Mouse (Mus musculus) embryonic facial prominence, embryonic 10.5 days (tissue): Measurements from ENCODE around the gene Unc79. TPM values are rescaled to one million over a fixed set of nuclear protein-coding genes. Genes with fewer than 3 reads are reported as not detected.

Experiments
- DNase-seq: peaks from one replicate; pipeline ENCODE4 v3.0.0-alpha.2; 2017; ENCODE audit warnings: low spot score
- H3K27ac ChIP-seq: fragments of 300-500 bp; sonication (generic); replicated peaks from 2 replicates; pipeline ENCODE4 v1.5.1; 2016; ENCODE audit warnings: mild to moderate bottlenecking
- H3K27me3 ChIP-seq: fragments of 300-500 bp; sonication (generic); replicated peaks from 2 replicates; pipeline ENCODE4 v1.6.1; 2016; ENCODE audit warnings: low read depth, mild to moderate bottlenecking; ENCODE audit not compliant: poor library complexity, severe bottlenecking
- H3K36me3 ChIP-seq: fragments of 300-500 bp; sonication (generic); replicated peaks from 2 replicates; pipeline ENCODE4 v1.6.1; 2016; ENCODE audit warnings: mild to moderate bottlenecking, moderate library complexity
- H3K4me1 ChIP-seq: fragments of 300-500 bp; sonication (generic); 2 replicates; pipeline ENCODE4 v1.6.1; 2016
- H3K4me3 ChIP-seq: fragments of 300-500 bp; sonication (generic); 2 replicates; pipeline ENCODE4 v1.5.1; 2016; ENCODE audit warnings: mild to moderate bottlenecking, moderate library complexity
- H3K9me3 ChIP-seq: fragments of 300-500 bp; sonication (generic); 2 replicates; pipeline ENCODE4 v1.6.1; 2016; ENCODE audit warnings: mild to moderate bottlenecking
- WGBS: fragments of 180-500 bp; shearing (Covaris S2); methylation state at CpG from one replicate; pipeline ENCODE4 v1.1.7; 2016; 5-methylcytosine and 5-hydroxymethylcytosine counted together
- polyA plus RNA-seq: library from polyadenylated mRNA; unstranded; fragments of >200 nt; fragmentation: Nextera tagmentation; extraction: Ambion mirVana; gene quantifications from 2 replicates; pipeline ENCODE4 v1.2.1, GENCODE M21; 2016

Unc79 gene
- polyA plus RNA-seq, 1 experiment from 2014 or later, result 0.57 TPM

- 33% methylated on average over 9 of the region's 9 CpGs for WGBS
- peaks cover 7% of the 10 kb centered on the region for H3K9me3 ChIP-seq
- H3K4me3 ChIP-seq, result no peak overlapping the region
- H3K27ac ChIP-seq, result no peak overlapping the region
- H3K27me3 ChIP-seq, result no peaks in the 10 kb centered on the region
- no peaks in the 10 kb centered on the region for H3K4me1 ChIP-seq
- H3K36me3 ChIP-seq, result no peaks in the 10 kb centered on the region
- DNase-seq, result peak; percentile 72
Observed at GRCm38 (mm10) chr12:103143798-103144565, 195.3 kb downstream of the Unc79 start.

GRCm38 (mm10) chr12:103150247-103150646 lies 201.6 kb downstream of the Unc79 start:
- WGBS, result 82% methylated on average over 2 of the region's 2 CpGs
- H3K4me3 ChIP-seq, result no peak overlapping the region
- H3K27ac ChIP-seq, result no peak overlapping the region
- H3K4me1 ChIP-seq, result no peaks in the 10 kb centered on the region
- no peak for DNase-seq
- no peaks in the 10 kb centered on the region for H3K36me3 ChIP-seq
- peaks cover 10% of the 10 kb centered on the region for H3K9me3 ChIP-seq
- no peaks in the 10 kb centered on the region for H3K27me3 ChIP-seq

GRCm38 (mm10) chr12:103154927-103155326 lies 206.3 kb downstream of the Unc79 start:
- peaks cover 3% of the 10 kb centered on the region; the same call in 1 of the 2 replicates for H3K9me3 ChIP-seq
- WGBS, result 73% methylated on average over 2 of the region's 2 CpGs
- DNase-seq, result no peak
- H3K27me3 ChIP-seq, result no peaks in the 10 kb centered on the region
- H3K4me3 ChIP-seq, result no peak overlapping the region
- no peaks in the 10 kb centered on the region for H3K36me3 ChIP-seq
- no peak overlapping the region for H3K27ac ChIP-seq
- H3K4me1 ChIP-seq, result peaks cover 17% of the 10 kb centered on the region

GRCm38 (mm10) chr12:103155406-103155805 lies 206.7 kb downstream of the Unc79 start:
- WGBS, result 71% methylated on average over 3 of the region's 3 CpGs
- H3K36me3 ChIP-seq, result no peaks in the 10 kb centered on the region
- DNase-seq, result no peak
- peaks cover 18% of the 10 kb centered on the region for H3K4me1 ChIP-seq
- peaks cover 3% of the 10 kb centered on the region; the same call in 1 of the 2 replicates for H3K9me3 ChIP-seq
- H3K27ac ChIP-seq, result no peak overlapping the region
- no peaks in the 10 kb centered on the region for H3K27me3 ChIP-seq
- H3K4me3 ChIP-seq, result no peak overlapping the region

GRCm38 (mm10) chr12:103157129-103157910 lies 208.7 kb downstream of the Unc79 start:
- Histone ChIP-seq H3K27me3 (no peaks in the 10 kb centered on the region), H3K4me3 (no peak overlapping the region), H3K9me3 (peaks cover 3% of the 10 kb centered on the region; the same call in 1 of the 2 replicates), H3K4me1 (peaks cover 18% of the 10 kb centered on the region), H3K27ac (no peak overlapping the region), H3K36me3 (no peaks in the 10 kb centered on the region)
- peak; percentile 27 for DNase-seq
- 71% methylated on average over 18 of the region's 18 CpGs for WGBS

- H3K9me3 ChIP-seq, result peaks cover 3% of the 10 kb centered on the region; the same call in 1 of the 2 replicates
- H3K36me3 ChIP-seq, result no peaks in the 10 kb centered on the region
- no peak overlapping the region for H3K4me3 ChIP-seq
- 71% methylated on average over 8 of the region's 8 CpGs for WGBS
- peaks cover 18% of the 10 kb centered on the region for H3K4me1 ChIP-seq
- H3K27me3 ChIP-seq, result no peaks in the 10 kb centered on the region
- H3K27ac ChIP-seq, result no peak overlapping the region
- no peak for DNase-seq
Observed at GRCm38 (mm10) chr12:103159016-103159415, 210.4 kb downstream of the Unc79 start.

GRCm38 (mm10) chr12:103160721-103161120 lies 212.1 kb downstream of the Unc79 start:
- H3K27me3 ChIP-seq, result no peaks in the 10 kb centered on the region
- no peak overlapping the region for H3K27ac ChIP-seq
- H3K9me3 ChIP-seq, result no peaks in the 10 kb centered on the region
- H3K4me3 ChIP-seq, result no peak overlapping the region
- DNase-seq, result no peak
- H3K36me3 ChIP-seq, result no peaks in the 10 kb centered on the region
- H3K4me1 ChIP-seq, result peaks cover 26% of the 10 kb centered on the region
- 94% methylated on average over 4 of the region's 4 CpGs for WGBS

- Histone ChIP-seq H3K36me3 (no peaks in the 10 kb centered on the region), H3K27ac (no peak overlapping the region), H3K4me3 (no peak overlapping the region), H3K9me3 (no peaks in the 10 kb centered on the region), H3K27me3 (no peaks in the 10 kb centered on the region), H3K4me1 (peaks cover 19% of the 10 kb centered on the region)
- 85% methylated on average over 10 of the region's 10 CpGs for WGBS
- DNase-seq, result no peak
Observed at GRCm38 (mm10) chr12:103163596-103163995, 214.9 kb downstream of the Unc79 start.

GRCm38 (mm10) chr12:103164101-103165030 lies 215.7 kb downstream of the Unc79 start:
- Histone ChIP-seq H3K4me3 (no peak overlapping the region), H3K36me3 (no peaks in the 10 kb centered on the region), H3K4me1 (peaks cover 15% of the 10 kb centered on the region), H3K9me3 (no peaks in the 10 kb centered on the region), H3K27me3 (no peaks in the 10 kb centered on the region), H3K27ac (no peak overlapping the region; the same call in 1 of the 2 replicates)
- WGBS, result 69% methylated on average over 14 of the region's 14 CpGs
- no peak for DNase-seq

- Histone ChIP-seq H3K4me1 (peaks cover 8% of the 10 kb centered on the region), H3K27me3 (no peaks in the 10 kb centered on the region), H3K36me3 (no peaks in the 10 kb centered on the region), H3K4me3 (no peak overlapping the region), H3K27ac (no peak overlapping the region), H3K9me3 (no peaks in the 10 kb centered on the region)
- DNase-seq, result no peak
- 78% methylated on average over 12 of the region's 12 CpGs for WGBS
Observed at GRCm38 (mm10) chr12:103168892-103169291, 220.2 kb downstream of the Unc79 start.

GRCm38 (mm10) chr12:103183057-103183456 lies 234.4 kb downstream of the Unc79 start:
- Histone ChIP-seq H3K4me1 (peaks cover 6% of the 10 kb centered on the region), H3K27me3 (no peaks in the 10 kb centered on the region), H3K36me3 (no peaks in the 10 kb centered on the region), H3K4me3 (peak overlapping the region; percentile 29; the same call in 1 of the 2 replicates), H3K27ac (no peak overlapping the region), H3K9me3 (no peaks in the 10 kb centered on the region)
- peak; percentile 43 for DNase-seq
- WGBS, result 17% methylated on average over 7 of the region's 7 CpGs

GRCm38 (mm10) chr12:103187020-103187419 lies 238.4 kb downstream of the Unc79 start:
- peaks cover 6% of the 10 kb centered on the region for H3K4me1 ChIP-seq
- no peaks in the 10 kb centered on the region for H3K36me3 ChIP-seq
- H3K27ac ChIP-seq, result no peak overlapping the region
- H3K9me3 ChIP-seq, result no peaks in the 10 kb centered on the region
- no peak for DNase-seq
- no peak overlapping the region for H3K4me3 ChIP-seq
- WGBS, result 90% methylated on average over 7 of the region's 7 CpGs
- H3K27me3 ChIP-seq, result no peaks in the 10 kb centered on the region
